Mouse (Mus musculus): ENCODE results near the gene Fggy.

DNA sequence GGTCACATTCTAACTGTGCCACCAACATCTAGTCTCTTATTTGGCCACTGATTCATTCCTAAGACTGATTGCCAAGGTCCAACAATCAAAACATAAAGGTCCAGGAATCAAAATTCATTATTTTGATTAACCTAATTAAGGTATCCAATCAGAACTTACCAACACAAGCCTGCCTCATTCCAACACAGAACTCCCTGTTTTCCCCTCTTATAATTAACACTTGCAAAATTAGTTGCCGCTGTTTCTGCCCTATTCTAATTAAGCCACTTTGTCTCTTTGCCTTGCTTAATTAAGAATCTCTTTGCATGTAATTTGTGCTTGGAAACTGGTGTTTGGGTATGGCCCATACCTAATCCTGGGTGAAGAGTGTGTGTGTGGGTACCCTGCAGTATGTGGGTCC, 372.6 kb downstream of the Fggy start:
- TF ChIP-seq EP300 (IDR thresholded peaks at IDR 0.05; ENCODE audit: insufficient read depth, low read depth, low read length) = no peak
- TF ChIP-seq CTCF (IDR thresholded peaks at IDR 0.05) = no peak
- TF ChIP-seq POLR2A (IDR thresholded peaks at IDR 0.05; ENCODE audit: insufficient read depth, low read depth, low read length) = no peak
